Mouse (Mus musculus) liver, postnatal 0 days (tissue): Measurements from ENCODE around the gene Abca8a.

Experiments used
- CTCF ChIP-seq: sonication (generic); IDR thresholded peaks from 2 replicates; pipeline ENCODE4 v1.5.1; 2016; ENCODE audit warnings: antibody characterized with exemption, low read depth
- EP300 ChIP-seq: IDR thresholded peaks from 2 replicates; pipeline ENCODE4 v1.6.1; 2016; ENCODE audit warnings: antibody characterized with exemption, low read depth, mild to moderate bottlenecking

DNA sequence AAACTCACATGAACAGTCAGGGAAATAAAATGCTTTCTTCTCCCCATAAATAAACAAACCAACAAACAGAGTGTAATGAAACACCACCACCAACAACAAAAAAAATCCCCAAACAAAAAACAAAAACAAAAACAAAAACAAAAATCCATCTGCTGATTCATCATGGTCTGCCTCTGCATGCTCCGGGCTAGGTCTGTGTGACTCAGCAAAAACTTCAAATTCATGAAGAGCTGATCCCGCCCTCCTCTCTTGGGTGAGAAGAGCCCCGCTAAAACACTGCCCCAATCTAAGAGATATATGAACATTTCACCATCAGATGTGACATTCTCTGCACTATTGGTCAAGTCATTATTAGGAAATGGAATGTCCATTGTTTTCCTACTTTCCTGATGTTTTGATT lies 104.5 kb downstream of the Abca8a start:
- no peak for TF ChIP-seq CTCF
- no peak for TF ChIP-seq EP300
